Mouse (Mus musculus): ENCODE data around the gene Vwa7. TPM values are rescaled to one million over a fixed set of nuclear protein-coding genes. Genes with fewer than 3 reads are reported as not detected.

The Vwa7 gene
- 0.54 TPM for polyA plus RNA-seq (2015; fragmentation: Illumina TruSeq; extraction: RNeasy Lipid Tissue Mini Kit (QIAGEN cat#74804); ENCODE audit: insufficient read depth, low replicate concordance)

GRCm38 (mm10) chr17:35016376-35016775 lies at the start of gene Vwa7:
TSS of gene Vwa7 (plus strand) at chr17:35016579.

GRCm38 (mm10) chr17:34969822-34970221 lies 46.6 kb upstream of the Vwa7 start, which contains the start of gene Gm20481:
TSS of gene Gm20481 (plus strand) at chr17:34969912.

GRCm38 (mm10) chr17:34972069-34972749 lies 44.2 kb upstream of the Vwa7 start, which contains the start of the genes Hspa1a and Hspa1l:
TSS of gene Hspa1a (minus strand) at chr17:34972156.
TSS of gene Hspa1l (plus strand) at chr17:34972703.

DNA sequence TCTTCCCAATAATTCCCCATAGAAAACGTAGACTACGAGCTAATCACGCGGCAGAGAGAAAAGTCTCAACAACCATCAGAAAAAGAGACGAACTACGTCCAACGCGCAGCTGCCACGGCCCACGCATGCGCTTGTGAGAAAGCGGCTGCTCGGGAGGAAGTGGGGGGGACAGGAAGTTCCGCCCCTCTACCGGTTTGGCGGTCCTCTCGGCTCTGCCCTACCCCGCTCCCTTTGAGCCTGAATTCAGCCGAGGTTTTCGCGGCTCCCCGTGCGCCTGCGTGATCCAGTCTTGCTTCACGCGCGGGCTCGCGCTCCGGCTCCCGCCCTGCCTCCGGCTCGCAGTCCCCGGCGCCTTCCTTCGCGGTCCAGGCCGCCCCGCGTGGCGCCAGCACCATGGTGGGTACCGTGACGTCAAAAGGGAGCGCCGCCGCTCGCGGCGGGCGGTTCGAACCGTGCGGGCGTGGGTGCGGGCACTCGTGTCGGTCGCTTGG lies 34.6 kb upstream of the Vwa7 start, which contains the start of gene Lsm2:
TSS of gene Lsm2 (plus strand) at position 173 of the 491 bp plus-strand sequence.

GRCm38 (mm10) chr17:35000717-35001451 lies 15.5 kb upstream of the Vwa7 start, which contains the start of gene Vars:
TSS of gene Vars (plus strand) at chr17:35000987.

GRCm38 (mm10) chr17:35027277-35028068 lies 11.1 kb downstream of the Vwa7 start, which contains the start of gene Sapcd1:
TSS of gene Sapcd1 (minus strand) at chr17:35028016.

GRCm38 (mm10) chr17:35046681-35047455 lies 30.5 kb downstream of the Vwa7 start, which contains the start of gene Msh5:
TSS of gene Msh5 (minus strand) at chr17:35046745.

GRCm38 (mm10) chr17:35049561-35050016 lies 33.2 kb downstream of the Vwa7 start, which contains the start of gene Clic1:
TSS of gene Clic1 (plus strand) at chr17:35049966.

GRCm38 (mm10) chr17:35058911-35059892 lies 42.8 kb downstream of the Vwa7 start, which contains the start of gene Ddah2:
TSS of gene Ddah2 (plus strand) at chr17:35059035.

GRCm38 (mm10) chr17:35064951-35065947 lies 48.9 kb downstream of the Vwa7 start, which contains the start of gene Ly6g6c:
TSS of gene Ly6g6c (plus strand) at chr17:35065388.

DNA sequence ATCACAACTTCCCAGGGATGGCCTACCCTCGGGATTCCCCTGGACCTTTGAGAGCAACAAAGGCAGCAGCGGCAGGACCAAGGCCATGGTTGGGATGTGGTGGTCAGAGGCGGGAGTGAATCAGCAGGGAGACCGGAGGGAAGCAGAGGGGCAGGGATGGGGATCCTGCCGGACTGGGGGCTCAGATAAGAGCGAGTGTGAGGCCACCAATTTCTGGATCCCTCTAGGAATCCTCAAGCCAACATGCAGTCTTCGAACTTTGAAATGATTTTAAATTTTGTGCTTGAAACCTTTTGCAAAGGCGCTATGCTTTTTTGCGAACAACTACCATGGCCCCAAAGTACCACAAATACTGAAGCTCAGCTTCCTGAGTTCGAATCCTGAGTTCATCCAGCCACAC lies 49.7 kb downstream of the Vwa7 start, which contains the start of gene Mpig6b:
TSS of gene Mpig6b (minus strand) at position 101 of the 400 bp plus-strand sequence.

Other genes with a start within 250 kb of the Vwa7 start
- gene Cyp21a1, start 212.0 kb upstream of the Vwa7 start, polyA plus RNA-seq (2015; fragmentation: Illumina TruSeq; extraction: RNeasy Lipid Tissue Mini Kit (QIAGEN cat#74804); ENCODE audit: insufficient read depth, low replicate concordance), result 1.4 TPM
- gene Stk19, start 179.6 kb upstream of the Vwa7 start, polyA plus RNA-seq (2015; fragmentation: Illumina TruSeq; extraction: RNeasy Lipid Tissue Mini Kit (QIAGEN cat#74804); ENCODE audit: insufficient read depth, low replicate concordance), result 32.1 TPM
- gene Dxo, start 179.6 kb upstream of the Vwa7 start, polyA plus RNA-seq (2015; fragmentation: Illumina TruSeq; extraction: RNeasy Lipid Tissue Mini Kit (QIAGEN cat#74804); ENCODE audit: insufficient read depth, low replicate concordance), result 22.4 TPM
- 31.3 TPM for gene Skiv2l, start 166.4 kb upstream of the Vwa7 start, polyA plus RNA-seq (2015; fragmentation: Illumina TruSeq; extraction: RNeasy Lipid Tissue Mini Kit (QIAGEN cat#74804); ENCODE audit: insufficient read depth, low replicate concordance)
- 16.3 TPM for gene Nelfe, start 166.2 kb upstream of the Vwa7 start, polyA plus RNA-seq (2015; fragmentation: Illumina TruSeq; extraction: RNeasy Lipid Tissue Mini Kit (QIAGEN cat#74804); ENCODE audit: insufficient read depth, low replicate concordance)
- gene Cfb, start 154.1 kb upstream of the Vwa7 start, polyA plus RNA-seq (2015; fragmentation: Illumina TruSeq; extraction: RNeasy Lipid Tissue Mini Kit (QIAGEN cat#74804); ENCODE audit: insufficient read depth, low replicate concordance), result 101 TPM
- 3.5 TPM for gene Zbtb12, start 137.1 kb upstream of the Vwa7 start, polyA plus RNA-seq (2015; fragmentation: Illumina TruSeq; extraction: RNeasy Lipid Tissue Mini Kit (QIAGEN cat#74804); ENCODE audit: insufficient read depth, low replicate concordance)
- not detected for gene Gm20547, start 134.5 kb upstream of the Vwa7 start, polyA plus RNA-seq (2015; fragmentation: Illumina TruSeq; extraction: RNeasy Lipid Tissue Mini Kit (QIAGEN cat#74804); ENCODE audit: insufficient read depth, low replicate concordance)
- 38.7 TPM for gene C2, start 118.3 kb upstream of the Vwa7 start, polyA plus RNA-seq (2015; fragmentation: Illumina TruSeq; extraction: RNeasy Lipid Tissue Mini Kit (QIAGEN cat#74804); ENCODE audit: insufficient read depth, low replicate concordance)
- gene Ehmt2, start 118.1 kb upstream of the Vwa7 start, polyA plus RNA-seq (2015; fragmentation: Illumina TruSeq; extraction: RNeasy Lipid Tissue Mini Kit (QIAGEN cat#74804); ENCODE audit: insufficient read depth, low replicate concordance), result 55.6 TPM
- gene Slc44a4, start 102.1 kb upstream of the Vwa7 start, polyA plus RNA-seq (2015; fragmentation: Illumina TruSeq; extraction: RNeasy Lipid Tissue Mini Kit (QIAGEN cat#74804); ENCODE audit: insufficient read depth, low replicate concordance), result not detected
- 21.7 TPM for gene Neu1, start 85.3 kb upstream of the Vwa7 start, polyA plus RNA-seq (2015; fragmentation: Illumina TruSeq; extraction: RNeasy Lipid Tissue Mini Kit (QIAGEN cat#74804); ENCODE audit: insufficient read depth, low replicate concordance)
- gene Hspa1b, start 57.3 kb upstream of the Vwa7 start, polyA plus RNA-seq (2015; fragmentation: Illumina TruSeq; extraction: RNeasy Lipid Tissue Mini Kit (QIAGEN cat#74804); ENCODE audit: insufficient read depth, low replicate concordance), result 1.2 TPM
- gene Gm20481, start 46.7 kb upstream of the Vwa7 start, polyA plus RNA-seq (2015; fragmentation: Illumina TruSeq; extraction: RNeasy Lipid Tissue Mini Kit (QIAGEN cat#74804); ENCODE audit: insufficient read depth, low replicate concordance), result not detected
- gene Hspa1a, start 44.4 kb upstream of the Vwa7 start, polyA plus RNA-seq (2015; fragmentation: Illumina TruSeq; extraction: RNeasy Lipid Tissue Mini Kit (QIAGEN cat#74804); ENCODE audit: insufficient read depth, low replicate concordance), result 0.52 TPM
- gene Hspa1l, start 43.9 kb upstream of the Vwa7 start, polyA plus RNA-seq (2015; fragmentation: Illumina TruSeq; extraction: RNeasy Lipid Tissue Mini Kit (QIAGEN cat#74804); ENCODE audit: insufficient read depth, low replicate concordance), result not detected
- 45.5 TPM for gene Lsm2, start 34.7 kb upstream of the Vwa7 start, polyA plus RNA-seq (2015; fragmentation: Illumina TruSeq; extraction: RNeasy Lipid Tissue Mini Kit (QIAGEN cat#74804); ENCODE audit: insufficient read depth, low replicate concordance)
- 100 TPM for gene Vars, start 15.6 kb upstream of the Vwa7 start, polyA plus RNA-seq (2015; fragmentation: Illumina TruSeq; extraction: RNeasy Lipid Tissue Mini Kit (QIAGEN cat#74804); ENCODE audit: insufficient read depth, low replicate concordance)
- 2.6 TPM for gene Sapcd1, start 11.4 kb downstream of the Vwa7 start, polyA plus RNA-seq (2015; fragmentation: Illumina TruSeq; extraction: RNeasy Lipid Tissue Mini Kit (QIAGEN cat#74804); ENCODE audit: insufficient read depth, low replicate concordance)
- gene Msh5, start 30.2 kb downstream of the Vwa7 start, polyA plus RNA-seq (2015; fragmentation: Illumina TruSeq; extraction: RNeasy Lipid Tissue Mini Kit (QIAGEN cat#74804); ENCODE audit: insufficient read depth, low replicate concordance), result 6.1 TPM
- gene Clic1, start 33.4 kb downstream of the Vwa7 start, polyA plus RNA-seq (2015; fragmentation: Illumina TruSeq; extraction: RNeasy Lipid Tissue Mini Kit (QIAGEN cat#74804); ENCODE audit: insufficient read depth, low replicate concordance), result 228 TPM
- 3.2 TPM for gene Ddah2, start 42.5 kb downstream of the Vwa7 start, polyA plus RNA-seq (2015; fragmentation: Illumina TruSeq; extraction: RNeasy Lipid Tissue Mini Kit (QIAGEN cat#74804); ENCODE audit: insufficient read depth, low replicate concordance)
- 0.26 TPM for gene Ly6g6c, start 48.8 kb downstream of the Vwa7 start, polyA plus RNA-seq (2015; fragmentation: Illumina TruSeq; extraction: RNeasy Lipid Tissue Mini Kit (QIAGEN cat#74804); ENCODE audit: insufficient read depth, low replicate concordance)
- 2.5 TPM for gene Mpig6b, start 49.6 kb downstream of the Vwa7 start, polyA plus RNA-seq (2015; fragmentation: Illumina TruSeq; extraction: RNeasy Lipid Tissue Mini Kit (QIAGEN cat#74804); ENCODE audit: insufficient read depth, low replicate concordance)
- not detected for gene Ly6g6e, start 60.3 kb downstream of the Vwa7 start, polyA plus RNA-seq (2015; fragmentation: Illumina TruSeq; extraction: RNeasy Lipid Tissue Mini Kit (QIAGEN cat#74804); ENCODE audit: insufficient read depth, low replicate concordance)
- not detected for gene Ly6g6d, start 61.5 kb downstream of the Vwa7 start, polyA plus RNA-seq (2015; fragmentation: Illumina TruSeq; extraction: RNeasy Lipid Tissue Mini Kit (QIAGEN cat#74804); ENCODE audit: insufficient read depth, low replicate concordance)
- 0.93 TPM for gene Ly6g6f, start 69.0 kb downstream of the Vwa7 start, polyA plus RNA-seq (2015; fragmentation: Illumina TruSeq; extraction: RNeasy Lipid Tissue Mini Kit (QIAGEN cat#74804); ENCODE audit: insufficient read depth, low replicate concordance)
- gene Abhd16a, start 72.7 kb downstream of the Vwa7 start, polyA plus RNA-seq (2015; fragmentation: Illumina TruSeq; extraction: RNeasy Lipid Tissue Mini Kit (QIAGEN cat#74804); ENCODE audit: insufficient read depth, low replicate concordance), result 19.7 TPM
- not detected for gene Ly6g5c, start 91.7 kb downstream of the Vwa7 start, polyA plus RNA-seq (2015; fragmentation: Illumina TruSeq; extraction: RNeasy Lipid Tissue Mini Kit (QIAGEN cat#74804); ENCODE audit: insufficient read depth, low replicate concordance)
- 1.6 TPM for gene Ly6g5b, start 98.8 kb downstream of the Vwa7 start, polyA plus RNA-seq (2015; fragmentation: Illumina TruSeq; extraction: RNeasy Lipid Tissue Mini Kit (QIAGEN cat#74804); ENCODE audit: insufficient read depth, low replicate concordance)
- 24.2 TPM for gene Gpank1, start 104.9 kb downstream of the Vwa7 start, polyA plus RNA-seq (2015; fragmentation: Illumina TruSeq; extraction: RNeasy Lipid Tissue Mini Kit (QIAGEN cat#74804); ENCODE audit: insufficient read depth, low replicate concordance)
- 133 TPM for gene Csnk2b, start 105.5 kb downstream of the Vwa7 start, polyA plus RNA-seq (2015; fragmentation: Illumina TruSeq; extraction: RNeasy Lipid Tissue Mini Kit (QIAGEN cat#74804); ENCODE audit: insufficient read depth, low replicate concordance)
- 15.5 TPM for gene D17H6S53E, start 109.8 kb downstream of the Vwa7 start, polyA plus RNA-seq (2015; fragmentation: Illumina TruSeq; extraction: RNeasy Lipid Tissue Mini Kit (QIAGEN cat#74804); ENCODE audit: insufficient read depth, low replicate concordance)
- 0.33 TPM for gene Apom, start 115.5 kb downstream of the Vwa7 start, polyA plus RNA-seq (2015; fragmentation: Illumina TruSeq; extraction: RNeasy Lipid Tissue Mini Kit (QIAGEN cat#74804); ENCODE audit: insufficient read depth, low replicate concordance)
- gene Bag6, start 118.6 kb downstream of the Vwa7 start, polyA plus RNA-seq (2015; fragmentation: Illumina TruSeq; extraction: RNeasy Lipid Tissue Mini Kit (QIAGEN cat#74804); ENCODE audit: insufficient read depth, low replicate concordance), result 69.9 TPM
- gene Prrc2a, start 148.3 kb downstream of the Vwa7 start, polyA plus RNA-seq (2015; fragmentation: Illumina TruSeq; extraction: RNeasy Lipid Tissue Mini Kit (QIAGEN cat#74804); ENCODE audit: insufficient read depth, low replicate concordance), result 58.2 TPM
- 157 TPM for gene Aif1, start 159.5 kb downstream of the Vwa7 start, polyA plus RNA-seq (2015; fragmentation: Illumina TruSeq; extraction: RNeasy Lipid Tissue Mini Kit (QIAGEN cat#74804); ENCODE audit: insufficient read depth, low replicate concordance)
- 139 TPM for gene Lst1, start 171.9 kb downstream of the Vwa7 start, polyA plus RNA-seq (2015; fragmentation: Illumina TruSeq; extraction: RNeasy Lipid Tissue Mini Kit (QIAGEN cat#74804); ENCODE audit: insufficient read depth, low replicate concordance)
- 99.6 TPM for gene Ltb, start 177.9 kb downstream of the Vwa7 start, polyA plus RNA-seq (2015; fragmentation: Illumina TruSeq; extraction: RNeasy Lipid Tissue Mini Kit (QIAGEN cat#74804); ENCODE audit: insufficient read depth, low replicate concordance)
- 15.3 TPM for gene Tnf, start 185.4 kb downstream of the Vwa7 start, polyA plus RNA-seq (2015; fragmentation: Illumina TruSeq; extraction: RNeasy Lipid Tissue Mini Kit (QIAGEN cat#74804); ENCODE audit: insufficient read depth, low replicate concordance)
- gene Lta, start 188.8 kb downstream of the Vwa7 start, polyA plus RNA-seq (2015; fragmentation: Illumina TruSeq; extraction: RNeasy Lipid Tissue Mini Kit (QIAGEN cat#74804); ENCODE audit: insufficient read depth, low replicate concordance), result 24.3 TPM
- gene Gm16181, start 204.3 kb downstream of the Vwa7 start, polyA plus RNA-seq (2015; fragmentation: Illumina TruSeq; extraction: RNeasy Lipid Tissue Mini Kit (QIAGEN cat#74804); ENCODE audit: insufficient read depth, low replicate concordance), result 0.72 TPM
- gene Atp6v1g2, start 217.1 kb downstream of the Vwa7 start, polyA plus RNA-seq (2015; fragmentation: Illumina TruSeq; extraction: RNeasy Lipid Tissue Mini Kit (QIAGEN cat#74804); ENCODE audit: insufficient read depth, low replicate concordance), result 14.4 TPM
- gene Nfkbil1, start 219.2 kb downstream of the Vwa7 start, polyA plus RNA-seq (2015; fragmentation: Illumina TruSeq; extraction: RNeasy Lipid Tissue Mini Kit (QIAGEN cat#74804); ENCODE audit: insufficient read depth, low replicate concordance), result 3.1 TPM
- 220 TPM for gene Ddx39b, start 225.2 kb downstream of the Vwa7 start, polyA plus RNA-seq (2015; fragmentation: Illumina TruSeq; extraction: RNeasy Lipid Tissue Mini Kit (QIAGEN cat#74804); ENCODE audit: insufficient read depth, low replicate concordance)
- 1,132 TPM for gene H2-D1, start 246.2 kb downstream of the Vwa7 start, polyA plus RNA-seq (2015; fragmentation: Illumina TruSeq; extraction: RNeasy Lipid Tissue Mini Kit (QIAGEN cat#74804); ENCODE audit: insufficient read depth, low replicate concordance)